Mouse (Mus musculus) heart, postnatal 0 days (tissue): ENCODE results near the gene Lingo1. TPM values are rescaled to one million over a fixed set of nuclear protein-coding genes. Genes with fewer than 3 reads are reported as not detected.

Experiments used
- ATAC-seq: fragments of 200-750 bp; cut with Nextera tagmentation; 2 replicates; pipeline ENCODE4 v1.8.0; 2017; ENCODE audit warnings: low read depth, moderate number of reproducible peaks, moderate library complexity; ENCODE audit not compliant: insufficient read depth
- DNase-seq: peaks from one replicate; pipeline ENCODE4 v3.0.0-alpha.2; 2016; ENCODE audit warnings: low spot score
- H3K27ac ChIP-seq: fragments of 300-500 bp; sonication (generic); 2 replicates; pipeline ENCODE4 v1.5.1; 2014; ENCODE audit warnings: low read depth, mild to moderate bottlenecking
- H3K27me3 ChIP-seq: fragments of 300-500 bp; sonication (generic); 2 replicates; pipeline ENCODE4 v1.6.1; 2014; ENCODE audit warnings: low read length, mixed read lengths; ENCODE audit not compliant: control insufficient read depth, insufficient read depth
- H3K36me3 ChIP-seq: fragments of 300-500 bp; sonication (generic); replicated peaks from 2 replicates; pipeline ENCODE4 v1.6.1; 2014; ENCODE audit warnings: low read length, mixed read lengths; ENCODE audit not compliant: control insufficient read depth, insufficient read depth
- H3K4me1 ChIP-seq: fragments of 300-500 bp; sonication (generic); 2 replicates; pipeline ENCODE4 v1.6.1; 2014; ENCODE audit warnings: antibody characterized with exemption; ENCODE audit not compliant: control insufficient read depth, insufficient read depth
- H3K4me2 ChIP-seq: fragments of 300-500 bp; sonication (generic); 2 replicates; pipeline ENCODE4 v1.6.1; 2014; ENCODE audit warnings: low read depth, mild to moderate bottlenecking, low read length, moderate library complexity
- H3K4me3 ChIP-seq: fragments of 300-500 bp; sonication (generic); 2 replicates; pipeline ENCODE4 v1.5.1; 2014; ENCODE audit warnings: low read depth, low read length
- H3K9ac ChIP-seq: fragments of 300-500 bp; sonication (generic); replicated peaks from 2 replicates; pipeline ENCODE4 v1.6.1; 2014; ENCODE audit warnings: low read depth, low read length, mixed read lengths
- H3K9me3 ChIP-seq: fragments of 300-500 bp; sonication (generic); replicated peaks from 2 replicates; pipeline ENCODE4 v1.6.1; 2016; ENCODE audit warnings: low read length; ENCODE audit not compliant: control insufficient read depth
- CTCF ChIP-seq: IDR thresholded peaks from 2 replicates; pipeline ENCODE4 v1.5.1; 2016; ENCODE audit warnings: antibody characterized with exemption, control low read depth, low read depth
- EP300 ChIP-seq: IDR thresholded peaks from 2 replicates; pipeline ENCODE4 v1.6.1; 2016; ENCODE audit warnings: antibody characterized with exemption, low read depth
- whole genome bisulfite sequencing: fragments of 180-500 bp; shearing (Covaris S2); extraction: QIAGEN DNeasy Blood & Tissue Kit; methylation state at CpG from one replicate; pipeline ENCODE4 v1.1.7; 2014; 5-methylcytosine and 5-hydroxymethylcytosine counted together
- polyA plus RNA-seq: library from polyadenylated mRNA; unstranded; fragments of >200 nt; fragmentation: Nextera tagmentation; extraction: Ambion mirVana; gene quantifications from 2 replicates; pipeline ENCODE4 v1.2.1, GENCODE M21; 2015
- total RNA-seq: library from RNA; depleted of rRNA; stranded (reverse); fragments of >200 nt; gene quantifications from 2 replicates; pipeline ENCODE4 v1.2.3, GENCODE M21; 2014; ENCODE audit warnings: low replicate concordance

Gene Lingo1
- total and polyA plus RNA-seq, 2 experiments from 2014 or later = 0.66 to 2.4 TPM

GRCm38 (mm10) chr9:56656766-56657542 lies 139.3 kb downstream of the Lingo1 start:
- Histone ChIP-seq H3K9me3 (no peaks in the 10 kb centered on the region), H3K4me1 (no peaks in the 10 kb centered on the region), H3K27ac (no peak overlapping the region), H3K36me3 (no peaks in the 10 kb centered on the region), H3K4me2 (no peak overlapping the region), H3K4me3 (no peak overlapping the region), H3K27me3 (peaks cover 7% of the 10 kb centered on the region), H3K9ac (no peak overlapping the region)
- DNase-seq = no peak
- TF ChIP-seq EP300 = no peak
- no peak for TF ChIP-seq CTCF
- 42% methylated on average over 16 of the region's 16 CpGs for WGBS
- no peak for ATAC-seq

- no peak overlapping the region for H3K27ac ChIP-seq
- ATAC-seq = no peak
- TF ChIP-seq EP300 (no peak), CTCF (no peak)
- H3K9me3 ChIP-seq = no peaks in the 10 kb centered on the region
- WGBS = 64% methylated on average over 6 of the region's 6 CpGs
- no peaks in the 10 kb centered on the region for H3K4me1 ChIP-seq
- no peak overlapping the region for H3K4me3 ChIP-seq
- no peaks in the 10 kb centered on the region for H3K36me3 ChIP-seq
- no peak for DNase-seq
- H3K4me2 ChIP-seq = no peak overlapping the region
- no peak overlapping the region for H3K9ac ChIP-seq
- peaks cover 7% of the 10 kb centered on the region for H3K27me3 ChIP-seq
Observed at GRCm38 (mm10) chr9:56655167-56655566, 141.1 kb downstream of the Lingo1 start.

GRCm38 (mm10) chr9:56652551-56652950 lies 143.7 kb downstream of the Lingo1 start:
- whole genome bisulfite sequencing = 53% methylated on average over 7 of the region's 7 CpGs
- H3K4me3 ChIP-seq = no peak overlapping the region
- H3K9me3 ChIP-seq = no peaks in the 10 kb centered on the region
- no peak overlapping the region for H3K9ac ChIP-seq
- TF ChIP-seq EP300 (no peak), CTCF (no peak)
- peaks cover 7% of the 10 kb centered on the region for H3K27me3 ChIP-seq
- H3K36me3 ChIP-seq = no peaks in the 10 kb centered on the region
- ATAC-seq = no peak
- H3K27ac ChIP-seq = no peak overlapping the region
- H3K4me2 ChIP-seq = no peak overlapping the region
- no peak for DNase-seq
- H3K4me1 ChIP-seq = no peaks in the 10 kb centered on the region

GRCm38 (mm10) chr9:56651586-56651985 lies 144.7 kb downstream of the Lingo1 start:
- TF ChIP-seq CTCF (no peak), EP300 (no peak)
- Histone ChIP-seq H3K4me1 (no peaks in the 10 kb centered on the region), H3K4me2 (no peak overlapping the region), H3K27ac (no peak overlapping the region), H3K9me3 (no peaks in the 10 kb centered on the region), H3K4me3 (no peak overlapping the region), H3K36me3 (no peaks in the 10 kb centered on the region), H3K9ac (no peak overlapping the region), H3K27me3 (no peaks in the 10 kb centered on the region)
- DNase-seq = no peak
- ATAC-seq = no peak
- WGBS = 28% methylated on average over 2 of the region's 2 CpGs

GRCm38 (mm10) chr9:56646227-56647025 lies 149.8 kb downstream of the Lingo1 start:
- H3K9ac ChIP-seq = no peak overlapping the region
- H3K27ac ChIP-seq = no peak overlapping the region
- WGBS = 79% methylated on average over 15 of the region's 15 CpGs
- H3K4me3 ChIP-seq = no peak overlapping the region
- no peaks in the 10 kb centered on the region for H3K4me1 ChIP-seq
- no peak for DNase-seq
- no peak for ATAC-seq
- H3K4me2 ChIP-seq = no peak overlapping the region
- H3K36me3 ChIP-seq = no peaks in the 10 kb centered on the region
- no peaks in the 10 kb centered on the region for H3K27me3 ChIP-seq
- TF ChIP-seq EP300 = no peak
- no peak for TF ChIP-seq CTCF
- H3K9me3 ChIP-seq = no peaks in the 10 kb centered on the region
